Mouse (Mus musculus): Measurements from ENCODE around the gene Hyal2. TPM values are rescaled to one million over a fixed set of nuclear protein-coding genes. Genes with fewer than 3 reads are reported as not detected.

Hyal2 gene
- polyA plus RNA-seq, 1 experiment from 2014 or later = 88.8 TPM

DNA sequence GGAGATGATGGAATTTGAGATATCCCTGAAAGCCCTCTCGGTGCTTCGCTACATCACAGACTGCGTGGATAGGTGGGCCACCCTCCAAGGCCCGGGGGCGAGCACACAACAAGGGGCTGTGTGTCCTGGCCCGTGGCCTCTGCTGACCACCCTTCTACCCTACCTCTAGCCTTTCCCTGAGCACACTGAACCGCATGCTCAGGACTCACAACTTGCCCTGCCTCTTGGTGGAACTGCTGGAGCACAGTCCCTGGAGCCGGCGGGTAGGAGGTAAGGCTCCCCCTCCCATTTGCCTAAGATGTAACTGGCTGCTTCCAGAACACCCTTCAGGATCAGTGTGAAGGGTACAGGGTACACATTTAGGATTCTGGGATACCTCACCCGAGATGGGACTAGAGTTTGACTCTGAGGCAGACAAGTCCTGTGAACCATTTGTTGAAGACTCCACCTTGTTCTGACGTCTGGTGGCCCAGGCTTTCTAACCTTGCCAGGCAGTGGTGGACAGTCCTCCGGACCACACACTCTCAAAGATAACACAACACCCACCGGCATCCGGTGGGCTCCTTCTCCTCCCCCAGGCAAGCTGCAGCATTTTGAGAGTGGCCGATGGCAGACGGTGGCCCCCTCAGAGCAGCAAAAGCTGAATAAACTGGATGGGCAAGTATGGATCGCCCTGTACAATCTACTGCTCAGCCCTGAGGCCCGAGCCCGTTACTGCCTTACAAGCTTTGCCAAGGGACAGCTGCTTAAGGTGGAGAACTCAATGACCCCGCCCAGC is 18.3 kb upstream of the Hyal2 start:
- Histone ChIP-seq H3K4me1 (replicated peaks; ENCODE audit: insufficient read depth, low read length) (peaks cover 44% of the 10 kb centered on the region), H3K9me3 (replicated peaks; ENCODE audit: low read length) (no peaks in the 10 kb centered on the region), H3K36me3 (ENCODE audit: insufficient read depth, low read length) (0 out of 2 replicates have a peak, but pooled peaks cover 8% of the 10 kb centered on the region), H3K4me3 (replicated peaks; ENCODE audit: low read depth, low read length) (no peak overlapping the region), H3K4me2 (ENCODE audit: low read length) (no peak overlapping the region), H3K9ac (ENCODE audit: low read depth, low read length) (no peak overlapping the region), H3K27me3 (ENCODE audit: insufficient read depth, low read length) (no peaks in the 10 kb centered on the region), H3K27ac (no peak overlapping the region)
- no peak for TF ChIP-seq CTCF (IDR thresholded peaks at IDR 0.05; ENCODE audit: low read depth)
- 79% methylated on average over 20 of the region's 20 CpGs for WGBS
- ATAC-seq (replicated peaks; ENCODE audit: low FRiP score, low read depth) = no peak
- no peak for DNase-seq (ENCODE audit: low spot score)

DNA sequence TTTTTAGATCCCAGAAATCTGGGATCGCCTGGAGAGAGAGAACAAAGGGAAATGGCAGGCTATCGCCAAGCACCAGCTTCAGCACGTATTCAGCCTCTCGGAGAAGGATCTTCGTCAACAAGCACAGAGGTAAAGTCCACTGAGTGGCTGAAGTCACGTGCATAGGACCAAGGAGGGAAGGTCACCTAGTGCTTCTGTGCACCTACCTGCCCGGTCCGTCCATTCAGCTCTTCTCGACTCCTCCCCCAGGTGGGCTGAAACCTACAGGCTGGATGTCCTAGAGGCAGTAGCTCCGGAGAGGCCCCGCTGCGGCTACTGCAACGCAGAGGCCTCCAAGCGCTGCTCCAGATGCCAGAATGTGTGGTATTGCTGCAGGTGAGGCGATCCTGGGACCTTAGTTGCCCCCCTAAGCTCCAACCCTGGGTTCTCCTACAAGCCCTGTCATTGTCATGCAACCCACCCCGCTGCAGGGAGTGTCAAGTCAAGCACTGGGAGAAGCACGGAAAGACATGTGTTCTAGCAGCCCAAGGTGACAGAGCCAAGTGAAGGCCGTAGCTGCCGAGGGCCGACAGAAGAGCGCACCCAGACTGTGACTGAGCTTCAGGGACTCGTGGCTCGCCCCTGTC is 17.1 kb upstream of the Hyal2 start:
- TF ChIP-seq CTCF (IDR thresholded peaks at IDR 0.05; ENCODE audit: low read depth) = no peak
- H3K4me2 ChIP-seq (ENCODE audit: low read length) = peak overlapping the region; percentile 75
- H3K4me3 ChIP-seq (replicated peaks; ENCODE audit: low read depth, low read length) = peak overlapping the region; percentile 41
- H3K9ac ChIP-seq (ENCODE audit: low read depth, low read length) = peak overlapping the region; percentile 68; the same call in 1 of the 2 replicates
- H3K27ac ChIP-seq = peak overlapping the region; percentile 76
- 40% methylated on average over 23 of the region's 23 CpGs for WGBS
- H3K4me1 ChIP-seq (replicated peaks; ENCODE audit: insufficient read depth, low read length) = peaks cover 45% of the 10 kb centered on the region
- no peaks in the 10 kb centered on the region for H3K27me3 ChIP-seq (ENCODE audit: insufficient read depth, low read length)
- no peaks in the 10 kb centered on the region for H3K9me3 ChIP-seq (replicated peaks; ENCODE audit: low read length)
- no peaks in the 10 kb centered on the region for H3K36me3 ChIP-seq (ENCODE audit: insufficient read depth, low read length)
- DNase-seq (ENCODE audit: low spot score) (peak; percentile 49), ATAC-seq (replicated peaks; ENCODE audit: low FRiP score, low read depth) (no peak)

DNA sequence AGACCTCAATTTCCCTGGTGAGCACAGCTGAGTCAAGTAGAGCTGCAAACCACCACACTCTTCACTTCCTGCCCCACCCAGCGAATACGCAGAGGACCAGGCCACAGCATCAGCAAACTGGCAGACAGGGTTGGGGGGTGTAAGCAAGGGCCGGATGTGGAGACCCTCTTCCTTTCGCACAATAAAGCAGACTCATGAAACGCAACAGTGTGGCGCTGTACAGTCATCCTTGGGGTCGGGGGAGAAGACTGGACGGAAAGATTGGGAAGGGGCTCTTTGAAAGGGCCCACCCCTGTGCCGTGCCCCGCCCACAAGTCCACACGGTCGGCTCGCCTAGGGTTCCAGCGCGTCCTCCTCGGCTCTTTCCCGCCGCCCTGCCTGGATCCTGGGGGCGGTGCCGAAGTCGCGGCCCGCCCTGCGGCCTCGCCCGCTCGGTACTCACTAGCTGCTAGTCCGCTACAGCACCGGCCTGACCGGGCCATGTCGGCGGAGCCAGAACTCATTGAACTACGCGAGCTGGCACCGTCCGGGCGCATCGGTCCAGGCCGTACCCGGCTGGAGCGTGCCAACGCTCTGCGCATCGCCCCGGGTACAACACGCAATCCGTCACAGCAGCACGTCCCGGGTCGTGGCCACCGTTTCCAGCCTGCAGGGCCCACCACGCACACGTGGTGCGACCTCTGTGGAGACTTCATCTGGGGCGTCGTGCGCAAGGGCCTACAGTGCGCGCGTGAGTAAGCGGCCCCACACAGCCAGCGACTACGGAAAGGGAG is 16.4 kb upstream of the Hyal2 start, which contains the start of gene Rassf1:
Gene Rassf1 (plus strand): TSS at position 439 of the 773 bp plus-strand sequence.
- peak within 1 kb of the TSS; percentile 75 for H3K4me2 ChIP-seq (ENCODE audit: low read length)
- H3K4me3 ChIP-seq (replicated peaks; ENCODE audit: low read depth, low read length) = peak within 1 kb of the TSS; percentile 41
- peaks cover 52% of the 10 kb centered on the region for H3K4me1 ChIP-seq (replicated peaks; ENCODE audit: insufficient read depth, low read length)
- TF ChIP-seq CTCF (IDR thresholded peaks at IDR 0.05; ENCODE audit: low read depth) = no peak
- H3K9ac ChIP-seq (ENCODE audit: low read depth, low read length) = peak within 1 kb of the TSS; percentile 68
- H3K9me3 ChIP-seq (replicated peaks; ENCODE audit: low read length) = no peaks in the 10 kb centered on the region
- H3K27ac ChIP-seq = peak within 1 kb of the TSS; percentile 76
- WGBS = 1% methylated on average over 63 of the region's 63 CpGs
- DNase-seq (ENCODE audit: low spot score) (peak; percentile 85), ATAC-seq (replicated peaks; ENCODE audit: low FRiP score, low read depth) (0 out of 2 replicates have a peak, but pooled peaks have one; percentile 6)
- no peaks in the 10 kb centered on the region for H3K27me3 ChIP-seq (ENCODE audit: insufficient read depth, low read length)
- H3K36me3 ChIP-seq (ENCODE audit: insufficient read depth, low read length) = no peaks in the 10 kb centered on the region

DNA sequence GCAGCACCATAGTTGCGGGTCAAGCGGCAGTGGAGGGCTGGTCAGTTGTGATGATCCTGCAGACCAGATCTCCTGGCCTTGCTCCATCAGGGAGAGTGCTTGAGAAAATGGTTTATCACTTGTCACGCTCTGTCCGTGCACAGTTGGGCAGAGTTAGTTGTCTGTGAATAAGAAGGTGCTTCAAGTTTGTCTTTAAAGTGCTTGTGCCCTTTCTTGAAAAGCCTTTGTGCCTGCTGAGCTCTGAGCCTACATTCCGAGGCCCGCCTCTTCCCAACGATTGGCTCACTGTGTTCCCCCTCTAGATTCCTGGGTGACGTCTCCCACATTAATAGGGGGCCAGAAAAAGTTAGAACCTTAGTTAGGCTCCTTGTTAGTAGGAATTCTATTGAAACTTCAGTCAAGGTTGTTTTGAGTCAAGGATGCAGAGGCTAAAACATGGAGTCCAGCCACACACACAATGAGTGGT is 15.8 kb upstream of the Hyal2 start:
- H3K4me1 ChIP-seq (replicated peaks; ENCODE audit: insufficient read depth, low read length) = peaks cover 54% of the 10 kb centered on the region
- H3K27me3 ChIP-seq (ENCODE audit: insufficient read depth, low read length) = no peaks in the 10 kb centered on the region
- peak overlapping the region; percentile 76 for H3K27ac ChIP-seq
- TF ChIP-seq CTCF (IDR thresholded peaks at IDR 0.05; ENCODE audit: low read depth) = no peak
- peak overlapping the region; percentile 75 for H3K4me2 ChIP-seq (ENCODE audit: low read length)
- WGBS = 14% methylated on average over 8 of the region's 8 CpGs
- H3K9ac ChIP-seq (ENCODE audit: low read depth, low read length) = peak overlapping the region; percentile 68
- ATAC-seq (replicated peaks; ENCODE audit: low FRiP score, low read depth) (no peak), DNase-seq (ENCODE audit: low spot score) (peak; percentile 66)
- no peaks in the 10 kb centered on the region for H3K36me3 ChIP-seq (ENCODE audit: insufficient read depth, low read length)
- peak overlapping the region; percentile 41 for H3K4me3 ChIP-seq (replicated peaks; ENCODE audit: low read depth, low read length)
- no peaks in the 10 kb centered on the region for H3K9me3 ChIP-seq (replicated peaks; ENCODE audit: low read length)

DNA sequence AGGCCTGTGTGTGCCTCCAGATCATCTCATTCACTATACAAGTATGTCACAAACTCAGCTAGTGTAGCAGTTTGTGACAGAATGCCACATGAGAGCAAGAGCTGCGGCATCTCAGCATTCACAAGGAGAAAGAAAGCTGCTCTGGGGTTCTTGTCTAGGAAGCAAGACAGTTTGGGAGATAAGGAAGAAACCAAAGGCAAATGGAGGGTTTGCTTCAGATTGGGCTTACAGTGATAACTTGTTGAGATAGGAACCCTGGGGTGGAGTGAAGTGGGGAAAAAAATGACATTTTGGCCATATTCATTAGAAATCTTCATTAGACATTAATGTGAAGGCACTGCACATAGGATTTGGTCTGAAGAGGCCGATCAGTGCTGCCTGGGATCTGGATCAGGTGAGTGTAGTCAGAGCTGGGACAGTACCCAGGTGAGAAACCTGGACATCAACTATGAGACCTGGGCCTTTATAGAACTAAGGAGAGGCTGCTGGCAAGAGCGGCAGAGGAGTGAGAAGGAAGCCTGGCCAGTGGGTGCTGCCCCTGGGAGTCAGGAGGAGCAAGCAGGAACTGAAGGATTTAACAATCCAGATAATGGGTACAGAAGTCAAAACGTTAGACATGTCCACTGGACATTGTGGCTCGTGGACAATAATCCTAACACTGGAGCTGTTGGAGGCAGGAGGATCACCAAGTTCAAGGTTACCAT is 14.9 kb upstream of the Hyal2 start:
- Histone ChIP-seq H3K9me3 (replicated peaks; ENCODE audit: low read length) (no peaks in the 10 kb centered on the region), H3K4me3 (replicated peaks; ENCODE audit: low read depth, low read length) (peak overlapping the region; percentile 38; the same call in 1 of the 2 replicates), H3K4me1 (replicated peaks; ENCODE audit: insufficient read depth, low read length) (peaks cover 49% of the 10 kb centered on the region), H3K36me3 (ENCODE audit: insufficient read depth, low read length) (peaks cover 6% of the 10 kb centered on the region), H3K27ac (peak overlapping the region; percentile 97), H3K4me2 (ENCODE audit: low read length) (peak overlapping the region; percentile 75), H3K9ac (ENCODE audit: low read depth, low read length) (no peak overlapping the region; the same call in 1 of the 2 replicates), H3K27me3 (ENCODE audit: insufficient read depth, low read length) (no peaks in the 10 kb centered on the region)
- ATAC-seq (replicated peaks; ENCODE audit: low FRiP score, low read depth) (no peak), DNase-seq (ENCODE audit: low spot score) (no peak)
- 65% methylated on average over 5 of the region's 5 CpGs for WGBS
- TF ChIP-seq CTCF (IDR thresholded peaks at IDR 0.05; ENCODE audit: low read depth) = no peak
